19 mouse cellular contexts compared by ENCODE assay signal in genomic region chr9:14982683-14983082, GRCm38 (mm10).
"Had no signal": no experiment of that assay in that cellular context is flagged by ENCODE, and none has a peak within 500 bp of the region (broad histone marks: within the 10 kb centered on the region; RNA-seq: fewer than 3 reads in every experiment).

No protein-coding gene starts in this region.

- H3K4me1 ChIP-seq: liver, embryonic 13.5 days; liver, embryonic 15.5 days; midbrain, embryonic 10.5 days; midbrain, embryonic 12.5 days; neural tube, embryonic 13.5 days; neural tube, embryonic 15.5 days had no signal

- ATAC-seq: liver, postnatal 0 days; midbrain, embryonic 16.5 days had no signal

- H3K4me3 ChIP-seq: liver, embryonic 13.5 days; liver, embryonic 15.5 days; midbrain, embryonic 10.5 days; midbrain, embryonic 12.5 days; myocyte; neural tube, embryonic 13.5 days; neural tube, embryonic 15.5 days had no signal

- H3K27ac ChIP-seq: liver, embryonic 13.5 days; liver, embryonic 15.5 days; midbrain, embryonic 10.5 days; midbrain, embryonic 12.5 days; neural tube, embryonic 13.5 days; neural tube, embryonic 15.5 days had no signal

- DNase-seq: liver, embryonic 13.5 days; liver, postnatal 0 days; lung, embryonic 14.5 days; lung, postnatal 14 days; lung, postnatal 4 days; midbrain, embryonic 14.5 days; retina, postnatal 1 day; right cerebral cortex, postnatal 14 days; spleen, adult 18-20 months; thymus, adult 18-20 months; thymus, postnatal 14 days; thymus, postnatal 36 days had no signal
